Mouse (Mus musculus): ENCODE measurements around the gene Nupl1. TPM values are rescaled to one million over a fixed set of nuclear protein-coding genes. Genes with fewer than 3 reads are reported as not detected.
A peak's percentile ranks its signal among the peaks of the same experiment; 100 is the strongest.

The Nupl1 gene
- polyA plus RNA-seq, 1 experiment from 2014 or later: not detected

DNA sequence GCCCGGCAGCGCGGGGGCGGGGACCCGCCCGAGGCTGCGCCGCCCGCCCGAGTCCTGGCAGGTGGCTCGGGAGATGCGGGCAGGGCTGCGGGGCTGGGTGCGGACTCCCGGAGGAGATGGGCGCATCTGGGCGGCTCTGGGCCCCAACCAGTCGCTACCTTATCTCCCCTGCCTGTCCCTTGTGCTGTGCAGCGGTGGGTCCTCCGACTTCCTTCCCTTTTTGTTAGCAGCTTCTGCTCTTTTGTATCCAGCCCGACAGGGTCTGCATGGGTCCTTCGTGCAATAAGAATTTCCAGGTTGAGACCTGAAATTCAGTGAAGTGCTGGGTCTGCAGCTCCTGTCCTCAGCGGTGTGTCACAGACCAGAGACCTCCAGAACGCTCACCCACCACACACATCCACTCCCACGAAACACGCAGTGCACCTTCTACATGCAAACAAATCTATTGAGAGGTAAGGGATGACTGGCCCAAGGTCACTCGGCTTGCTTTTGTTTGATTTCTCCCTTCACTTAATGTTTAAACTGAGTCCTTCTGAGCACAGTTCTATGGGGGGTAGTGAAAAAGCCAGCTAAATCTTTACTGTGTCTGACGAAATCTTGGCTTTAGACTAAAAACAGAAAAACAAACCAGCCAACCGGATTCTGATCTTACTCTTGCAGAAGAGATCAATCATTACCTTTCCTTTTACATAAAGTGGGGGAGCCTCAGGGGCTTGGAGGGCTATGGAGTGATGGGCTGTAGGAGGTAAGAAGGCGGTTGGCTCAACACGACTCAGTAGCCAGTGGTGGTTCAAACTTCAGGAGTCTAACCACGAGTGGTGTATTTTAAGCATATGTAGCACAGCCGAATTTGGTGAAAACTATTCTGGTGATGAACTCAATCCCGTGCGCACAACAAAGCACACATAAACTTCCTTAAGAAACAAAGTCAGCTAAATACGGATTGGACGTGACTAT is 73.3 kb downstream of the Nupl1 start:
- Histone ChIP-seq H3K4me1 (ENCODE audit: control insufficient read depth, insufficient read depth, low read length) (peaks cover 15% of the 10 kb centered on the region; the same call in 1 of the 2 replicates), H3K4me2 (ENCODE audit: low read length) (peak overlapping the region; percentile 91), H3K36me3 (ENCODE audit: control insufficient read depth, insufficient read depth, low read length) (0 out of 2 replicates have a peak, but pooled peaks cover 4% of the 10 kb centered on the region), H3K9me3 (ENCODE audit: control insufficient read depth, low read length) (no peaks in the 10 kb centered on the region), H3K4me3 (replicated peaks; ENCODE audit: low read depth, low read length) (peak overlapping the region; percentile 77), H3K27ac (replicated peaks; ENCODE audit: low read depth, low read length) (peak overlapping the region; percentile 89), H3K9ac (replicated peaks; ENCODE audit: low read length) (peak overlapping the region; percentile 92), H3K27me3 (ENCODE audit: control insufficient read depth, insufficient read depth, low read length) (peaks cover 7% of the 10 kb centered on the region)
- no peak for DNase-seq
- whole genome bisulfite sequencing: 20% methylated on average over 37 of the region's 37 CpGs
- peak; percentile 22; the same call in 1 of the 2 replicates for ATAC-seq (ENCODE audit: low FRiP score, low TSS enrichment)

DNA sequence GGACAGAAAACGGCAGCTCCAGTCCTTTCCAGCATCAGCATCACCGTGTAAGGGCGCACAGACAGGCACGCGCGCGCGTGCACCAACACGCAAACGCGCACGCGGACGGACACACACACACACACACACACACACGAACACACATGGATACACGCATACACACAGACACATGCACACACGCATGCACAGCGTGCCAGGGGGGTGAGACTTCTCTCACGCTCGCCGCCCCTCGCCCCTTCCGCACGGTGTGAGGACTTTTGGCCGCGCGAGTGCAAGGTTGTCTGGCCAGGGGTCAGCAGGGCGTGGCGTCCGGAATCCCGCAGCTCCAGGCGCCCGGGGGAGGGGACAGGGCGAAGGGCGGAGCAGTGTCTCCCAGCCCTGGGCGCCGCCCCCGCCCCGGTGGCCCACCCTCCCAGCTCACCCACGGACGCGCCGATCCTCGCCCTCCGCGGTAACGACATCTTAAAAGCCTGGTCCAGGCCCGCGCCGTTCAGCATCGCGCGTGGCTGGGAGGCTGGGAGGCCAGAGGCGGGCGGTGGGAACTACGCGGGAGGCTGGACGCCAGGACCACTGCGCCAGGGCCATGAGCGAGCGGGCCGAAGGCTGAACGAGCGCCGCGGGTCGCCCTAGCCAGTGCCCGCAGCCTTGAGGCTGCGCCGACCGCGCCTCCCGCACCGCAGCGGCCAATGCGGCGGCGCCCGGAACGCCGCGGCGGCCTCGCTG is 74.2 kb downstream of the Nupl1 start:
- peak overlapping the region; percentile 77 for H3K4me3 ChIP-seq (replicated peaks; ENCODE audit: low read depth, low read length)
- H3K36me3 ChIP-seq (ENCODE audit: control insufficient read depth, insufficient read depth, low read length): 0 out of 2 replicates have a peak, but pooled peaks cover 4% of the 10 kb centered on the region
- peaks cover 16% of the 10 kb centered on the region; the same call in 1 of the 2 replicates for H3K4me1 ChIP-seq (ENCODE audit: control insufficient read depth, insufficient read depth, low read length)
- H3K27me3 ChIP-seq (ENCODE audit: control insufficient read depth, insufficient read depth, low read length): peaks cover 7% of the 10 kb centered on the region
- peak overlapping the region; percentile 91 for H3K4me2 ChIP-seq (ENCODE audit: low read length)
- peak overlapping the region; percentile 89 for H3K27ac ChIP-seq (replicated peaks; ENCODE audit: low read depth, low read length)
- peak overlapping the region; percentile 92 for H3K9ac ChIP-seq (replicated peaks; ENCODE audit: low read length)
- WGBS: under 1% methylated on average over 83 of the region's 84 CpGs
- DNase-seq (peak; percentile 89), ATAC-seq (ENCODE audit: low FRiP score, low TSS enrichment) (peak; percentile 82)
- no peaks in the 10 kb centered on the region for H3K9me3 ChIP-seq (ENCODE audit: control insufficient read depth, low read length)

DNA sequence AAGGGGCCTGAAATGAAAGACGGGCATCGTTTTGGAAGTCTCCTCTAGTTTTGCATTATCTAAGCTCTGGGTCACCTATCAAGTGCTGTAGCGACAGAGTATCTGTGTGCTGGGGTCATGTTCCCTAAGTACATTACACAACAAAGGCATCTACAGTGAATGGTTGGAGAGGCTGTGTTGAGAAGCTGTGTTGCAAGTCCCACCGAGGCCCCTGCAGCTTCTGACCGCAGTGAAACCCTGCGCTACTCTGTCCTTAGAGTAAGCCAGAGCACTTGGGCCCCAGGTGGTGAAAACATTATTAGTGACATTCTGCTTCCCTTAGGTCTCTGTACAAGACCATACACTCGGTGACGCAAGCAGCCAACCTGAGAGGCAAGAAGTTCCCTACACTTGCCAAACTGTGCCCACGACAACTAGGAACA is 74.8 kb downstream of the Nupl1 start:
- no peaks in the 10 kb centered on the region for H3K9me3 ChIP-seq (ENCODE audit: control insufficient read depth, low read length)
- H3K27ac ChIP-seq (replicated peaks; ENCODE audit: low read depth, low read length): peak overlapping the region; percentile 89
- peak overlapping the region; percentile 77 for H3K4me3 ChIP-seq (replicated peaks; ENCODE audit: low read depth, low read length)
- H3K36me3 ChIP-seq (ENCODE audit: control insufficient read depth, insufficient read depth, low read length): 0 out of 2 replicates have a peak, but pooled peaks cover 4% of the 10 kb centered on the region
- H3K4me2 ChIP-seq (ENCODE audit: low read length): peak overlapping the region; percentile 91
- peak overlapping the region; percentile 92; the same call in 1 of the 2 replicates for H3K9ac ChIP-seq (replicated peaks; ENCODE audit: low read length)
- DNase-seq: no peak
- 27% methylated on average over 9 of the region's 9 CpGs for WGBS
- peak; percentile 31 for ATAC-seq (ENCODE audit: low FRiP score, low TSS enrichment)
- peaks cover 7% of the 10 kb centered on the region for H3K27me3 ChIP-seq (ENCODE audit: control insufficient read depth, insufficient read depth, low read length)
- H3K4me1 ChIP-seq (ENCODE audit: control insufficient read depth, insufficient read depth, low read length): peaks cover 16% of the 10 kb centered on the region; the same call in 1 of the 2 replicates

DNA sequence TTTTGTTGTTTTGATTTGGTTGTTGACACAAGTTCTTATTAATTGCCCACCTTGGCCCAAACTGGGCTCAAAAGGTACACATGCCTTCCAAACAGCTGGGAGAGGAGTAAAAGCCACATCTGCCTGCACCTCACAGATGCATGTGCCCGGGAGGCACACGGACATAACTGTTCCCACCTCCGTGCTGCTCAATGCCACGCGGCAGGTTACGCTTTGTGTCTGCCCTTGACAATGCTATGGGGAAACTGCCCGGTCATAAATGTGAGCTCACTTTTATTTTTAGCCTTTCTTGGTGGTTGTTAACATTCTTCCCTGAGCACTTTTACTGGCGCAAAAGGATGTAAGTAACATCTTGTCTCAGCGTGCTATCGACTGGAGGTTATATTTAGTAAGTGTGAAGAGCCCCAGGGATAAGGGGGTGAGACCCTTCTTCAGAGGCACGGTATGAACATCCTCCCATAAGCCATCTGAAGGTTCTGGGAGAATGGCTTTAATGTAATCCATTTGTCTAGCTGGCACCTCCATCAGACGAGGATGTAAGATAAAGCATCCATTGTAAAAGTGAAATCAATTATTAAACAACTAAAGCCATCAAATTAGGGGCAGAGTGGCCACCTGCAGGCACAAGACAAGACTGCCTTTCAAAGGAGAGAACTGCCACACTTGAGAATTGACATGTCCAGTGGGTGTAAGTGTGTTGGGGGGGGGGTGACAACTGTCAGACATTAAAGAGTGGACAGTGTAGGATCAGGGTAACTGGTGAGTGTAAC is 78.8 kb downstream of the Nupl1 start:
- H3K9me3 ChIP-seq (ENCODE audit: control insufficient read depth, low read length): no peaks in the 10 kb centered on the region
- ATAC-seq (ENCODE audit: low FRiP score, low TSS enrichment) (no peak), DNase-seq (peak; percentile 13)
- no peak overlapping the region for H3K4me2 ChIP-seq (ENCODE audit: low read length)
- H3K4me3 ChIP-seq (replicated peaks; ENCODE audit: low read depth, low read length): no peak overlapping the region
- H3K27ac ChIP-seq (replicated peaks; ENCODE audit: low read depth, low read length): 0 out of 2 replicates have a peak overlapping the region, but pooled peaks have one; percentile 9
- H3K4me1 ChIP-seq (ENCODE audit: control insufficient read depth, insufficient read depth, low read length): peaks cover 10% of the 10 kb centered on the region; the same call in 1 of the 2 replicates
- peaks cover 7% of the 10 kb centered on the region for H3K27me3 ChIP-seq (ENCODE audit: control insufficient read depth, insufficient read depth, low read length)
- H3K36me3 ChIP-seq (ENCODE audit: control insufficient read depth, insufficient read depth, low read length): no peaks in the 10 kb centered on the region
- WGBS: 64% methylated on average over 12 of the region's 12 CpGs
- H3K9ac ChIP-seq (replicated peaks; ENCODE audit: low read length): no peak overlapping the region

DNA sequence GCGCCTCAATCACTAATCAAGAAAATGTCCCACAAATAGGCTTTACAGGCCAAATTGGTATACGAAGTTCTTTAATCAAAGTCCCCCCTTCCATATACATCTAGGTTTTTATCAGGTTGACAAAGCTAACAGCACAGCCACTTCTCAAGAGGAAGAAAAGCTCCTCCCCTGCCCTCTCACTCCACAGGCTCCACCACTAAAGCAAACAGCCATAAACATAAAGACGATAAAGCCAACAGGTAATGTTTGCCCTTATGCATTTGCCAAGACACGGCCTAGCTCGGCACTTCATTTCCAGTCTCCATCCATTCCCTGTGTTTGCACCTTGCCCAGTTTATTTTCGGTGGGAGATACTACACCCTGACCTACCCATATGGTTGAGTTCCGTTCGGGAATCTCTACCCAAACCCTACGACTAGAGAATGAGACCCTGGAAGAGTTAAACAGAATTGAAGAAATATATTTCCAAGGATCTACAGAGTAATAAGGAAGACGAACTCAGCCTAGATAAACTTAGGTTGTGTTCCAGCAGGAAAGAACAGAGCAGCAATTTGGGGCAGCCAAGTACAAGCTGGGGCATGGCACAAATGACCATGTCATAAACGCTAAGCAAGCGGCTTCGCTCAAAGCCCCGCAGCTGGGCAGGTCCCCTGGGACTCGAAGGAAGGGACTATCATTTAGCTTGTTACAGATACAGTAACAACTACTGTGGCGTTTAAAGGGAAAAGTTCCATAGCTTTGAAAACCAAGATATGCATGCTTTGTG is 80.2 kb downstream of the Nupl1 start:
- Histone ChIP-seq H3K4me2 (ENCODE audit: low read length) (no peak overlapping the region), H3K9me3 (ENCODE audit: control insufficient read depth, low read length) (no peaks in the 10 kb centered on the region), H3K27me3 (ENCODE audit: control insufficient read depth, insufficient read depth, low read length) (peaks cover 6% of the 10 kb centered on the region), H3K27ac (replicated peaks; ENCODE audit: low read depth, low read length) (no peak overlapping the region), H3K4me3 (replicated peaks; ENCODE audit: low read depth, low read length) (no peak overlapping the region), H3K4me1 (ENCODE audit: control insufficient read depth, insufficient read depth, low read length) (peaks cover 6% of the 10 kb centered on the region; the same call in 1 of the 2 replicates), H3K36me3 (ENCODE audit: control insufficient read depth, insufficient read depth, low read length) (no peaks in the 10 kb centered on the region), H3K9ac (replicated peaks; ENCODE audit: low read length) (no peak overlapping the region)
- 82% methylated on average over 16 of the region's 16 CpGs for WGBS
- ATAC-seq (ENCODE audit: low FRiP score, low TSS enrichment) (no peak), DNase-seq (peak; percentile 26)

DNA sequence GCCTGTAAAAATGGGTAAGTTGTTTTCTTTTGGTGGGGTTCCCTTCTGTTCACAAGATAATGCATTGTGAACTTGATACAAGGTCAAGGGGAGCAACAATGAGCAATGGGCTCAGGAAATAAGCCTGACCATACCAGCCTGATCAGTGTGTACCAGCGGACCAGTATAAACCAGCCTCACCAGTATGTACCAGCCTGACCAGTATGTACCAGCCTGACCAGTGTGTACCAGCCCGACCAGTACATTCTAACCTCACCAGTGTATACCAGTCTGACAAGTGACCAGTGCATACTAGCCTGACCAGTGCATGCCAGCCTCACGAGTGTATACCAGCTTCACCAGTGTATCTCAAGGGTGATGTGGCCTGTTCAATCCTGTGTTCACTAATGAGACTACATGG is 87.9 kb downstream of the Nupl1 start:
- ATAC-seq (ENCODE audit: low FRiP score, low TSS enrichment): no peak
- Histone ChIP-seq H3K27ac (replicated peaks; ENCODE audit: low read depth, low read length) (no peak overlapping the region), H3K9me3 (ENCODE audit: control insufficient read depth, low read length) (no peaks in the 10 kb centered on the region), H3K4me3 (replicated peaks; ENCODE audit: low read depth, low read length) (no peak overlapping the region), H3K27me3 (ENCODE audit: control insufficient read depth, insufficient read depth, low read length) (no peaks in the 10 kb centered on the region), H3K4me1 (ENCODE audit: control insufficient read depth, insufficient read depth, low read length) (no peaks in the 10 kb centered on the region), H3K4me2 (ENCODE audit: low read length) (no peak overlapping the region), H3K36me3 (ENCODE audit: control insufficient read depth, insufficient read depth, low read length) (no peaks in the 10 kb centered on the region), H3K9ac (replicated peaks; ENCODE audit: low read length) (no peak overlapping the region)
- no peak for DNase-seq
- WGBS: 85% methylated on average over 3 of the region's 3 CpGs

DNA sequence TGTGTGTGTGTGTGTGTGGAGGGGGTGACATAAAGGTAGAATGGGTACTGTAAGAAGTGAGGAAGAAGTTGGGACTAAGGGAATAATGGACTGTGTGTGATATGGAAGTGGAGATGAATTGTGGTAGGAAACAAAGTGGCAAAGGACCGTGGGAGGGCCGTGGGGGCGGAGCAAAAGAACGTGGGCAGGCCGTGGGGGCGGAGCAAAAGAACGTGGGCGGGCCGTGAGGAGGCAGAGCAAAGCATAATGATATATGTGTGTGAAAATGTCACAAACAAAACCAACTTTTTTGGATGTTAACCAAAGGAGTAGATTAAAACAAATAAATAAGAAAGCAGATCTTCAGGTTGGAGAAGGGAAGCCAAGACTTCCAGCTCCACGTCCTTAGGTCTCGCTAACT is 98.9 kb downstream of the Nupl1 start:
- Histone ChIP-seq H3K9ac (replicated peaks; ENCODE audit: low read length) (no peak overlapping the region), H3K36me3 (ENCODE audit: control insufficient read depth, insufficient read depth, low read length) (no peaks in the 10 kb centered on the region), H3K9me3 (ENCODE audit: control insufficient read depth, low read length) (no peaks in the 10 kb centered on the region), H3K27ac (replicated peaks; ENCODE audit: low read depth, low read length) (no peak overlapping the region), H3K4me2 (ENCODE audit: low read length) (no peak overlapping the region), H3K4me3 (replicated peaks; ENCODE audit: low read depth, low read length) (no peak overlapping the region), H3K27me3 (ENCODE audit: control insufficient read depth, insufficient read depth, low read length) (no peaks in the 10 kb centered on the region), H3K4me1 (ENCODE audit: control insufficient read depth, insufficient read depth, low read length) (no peaks in the 10 kb centered on the region)
- DNase-seq: no peak
- WGBS: 85% methylated on average over 11 of the region's 11 CpGs
- no peak for ATAC-seq (ENCODE audit: low FRiP score, low TSS enrichment)

Measured in midbrain, embryonic 14.5 days (tissue).